Mouse (Mus musculus): Measurements from ENCODE around the gene Zfp607b. TPM values are rescaled to one million over a fixed set of nuclear protein-coding genes. Genes with fewer than 3 reads are reported as not detected.
A peak's percentile ranks its signal among the peaks of the same experiment; 100 is the strongest.

The Zfp607b gene
- polyA plus RNA-seq, 1 experiment: 8.0 TPM

DNA sequence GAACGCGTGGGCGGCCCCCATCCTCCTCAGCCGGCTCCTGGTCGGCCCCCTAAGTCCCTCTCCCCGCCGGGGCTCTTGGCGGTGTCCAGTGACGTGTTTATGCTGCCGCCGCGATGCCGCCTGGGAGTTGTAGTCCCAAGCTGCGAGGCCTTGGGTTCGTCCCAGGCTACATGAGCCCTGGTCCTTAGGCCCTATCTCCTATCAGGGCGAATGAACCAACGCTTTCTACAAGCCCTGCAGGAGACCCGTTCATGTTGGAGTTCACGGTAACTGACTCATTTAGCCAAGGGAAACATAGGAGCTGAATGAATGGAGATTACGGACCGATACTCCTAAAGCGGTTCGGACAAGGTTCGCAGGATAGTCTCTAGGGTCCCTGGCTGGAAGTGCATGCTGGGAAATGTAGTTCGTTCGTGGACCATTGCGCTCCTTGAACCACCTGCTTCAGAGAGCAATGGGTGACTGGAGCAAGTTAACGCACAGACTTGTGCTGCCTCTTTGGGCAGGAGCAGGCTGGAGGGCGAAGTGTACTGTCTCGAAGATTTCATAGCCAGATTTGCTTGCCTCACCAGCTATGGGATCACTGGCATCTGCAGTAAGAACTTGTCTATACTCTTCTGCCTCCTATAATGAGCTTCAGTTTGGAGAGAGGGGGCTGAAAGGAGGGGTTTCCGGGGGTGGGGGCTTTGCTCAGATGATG is 14.5 kb upstream of the Zfp607b start, which contains the start of gene Map3k10:
Gene Map3k10, minus strand, starts transcription at position 77 of the 700 bp plus-strand sequence.
- peak within 1 kb of the TSS; percentile 31 for H3K27ac ChIP-seq (ENCODE audit: insufficient read depth, low read length)
- TF ChIP-seq POLR2A (IDR thresholded peaks at IDR 0.05; ENCODE audit: extremely low read depth, insufficient read depth, low read length) (peak; percentile 46; the same call in 1 of the 2 replicates), CTCF (IDR thresholded peaks at IDR 0.05; ENCODE audit: extremely low read depth, insufficient read depth, low read length) (no peak)
- H3K4me3 ChIP-seq (ENCODE audit: insufficient read depth, low read length): peak within 1 kb of the TSS; percentile 35
- peaks cover 5% of the 10 kb centered on the region; the same call in 1 of the 2 replicates for H3K4me1 ChIP-seq (ENCODE audit: control insufficient read depth, insufficient read depth, low read length)

DNA sequence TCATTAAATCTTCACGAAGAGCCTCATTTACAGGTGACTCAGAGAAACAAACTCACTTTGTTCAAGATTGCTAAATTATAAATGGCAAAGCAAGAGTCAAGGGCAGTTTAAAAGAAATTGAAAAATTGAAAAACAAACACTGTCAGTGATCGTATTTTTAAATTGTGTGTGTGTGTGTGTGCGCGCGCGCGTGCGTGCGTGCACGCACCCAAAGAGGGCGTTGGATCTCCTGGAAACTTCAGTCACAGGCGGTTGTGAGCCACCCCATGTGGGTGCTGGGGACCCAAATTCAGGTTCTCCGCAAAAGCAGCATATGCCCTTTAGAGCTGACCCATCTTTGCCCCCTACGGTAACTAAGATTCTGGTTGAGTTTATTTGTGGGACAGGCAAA is 13.9 kb upstream of the Zfp607b start:
- peak overlapping the region; percentile 35; the same call in 1 of the 2 replicates for H3K4me3 ChIP-seq (ENCODE audit: insufficient read depth, low read length)

DNA sequence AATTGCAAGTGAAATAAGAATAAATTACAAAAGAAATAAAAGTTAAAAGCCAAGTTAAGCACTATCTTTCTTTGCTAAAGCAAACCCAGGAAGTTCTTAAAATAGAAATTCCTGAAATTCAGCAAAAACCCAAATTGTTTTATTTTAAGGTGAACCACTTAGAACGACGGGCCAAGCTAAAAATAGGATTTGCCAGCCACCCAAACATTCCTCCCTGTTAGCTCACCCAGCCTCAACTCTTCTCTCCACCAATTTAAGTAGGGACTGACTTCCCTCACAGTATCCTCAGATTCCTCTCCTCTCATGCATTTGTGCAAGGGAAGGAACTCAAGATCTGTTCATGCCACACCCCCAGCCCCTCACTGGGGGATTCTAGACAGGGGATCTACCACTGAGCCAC is 5.9 kb upstream of the Zfp607b start:
- H3K4me3 ChIP-seq (ENCODE audit: insufficient read depth, low read length): no peak overlapping the region
- TF ChIP-seq POLR2A (IDR thresholded peaks at IDR 0.05; ENCODE audit: extremely low read depth, insufficient read depth, low read length) (no peak), CTCF (IDR thresholded peaks at IDR 0.05; ENCODE audit: extremely low read depth, insufficient read depth, low read length) (no peak)
- peaks cover 2% of the 10 kb centered on the region; the same call in 1 of the 2 replicates for H3K4me1 ChIP-seq (ENCODE audit: control insufficient read depth, insufficient read depth, low read length)
- H3K27ac ChIP-seq (ENCODE audit: insufficient read depth, low read length): no peak overlapping the region

More for the DNA sequence above, 13.9 kb upstream of the Zfp607b start:
- no peak overlapping the region for H3K27ac ChIP-seq (ENCODE audit: insufficient read depth, low read length)
- no peak for TF ChIP-seq CTCF (IDR thresholded peaks at IDR 0.05; ENCODE audit: extremely low read depth, insufficient read depth, low read length)
- no peak for TF ChIP-seq POLR2A (IDR thresholded peaks at IDR 0.05; ENCODE audit: extremely low read depth, insufficient read depth, low read length)
- H3K4me1 ChIP-seq (ENCODE audit: control insufficient read depth, insufficient read depth, low read length): peaks cover 5% of the 10 kb centered on the region; the same call in 1 of the 2 replicates

DNA sequence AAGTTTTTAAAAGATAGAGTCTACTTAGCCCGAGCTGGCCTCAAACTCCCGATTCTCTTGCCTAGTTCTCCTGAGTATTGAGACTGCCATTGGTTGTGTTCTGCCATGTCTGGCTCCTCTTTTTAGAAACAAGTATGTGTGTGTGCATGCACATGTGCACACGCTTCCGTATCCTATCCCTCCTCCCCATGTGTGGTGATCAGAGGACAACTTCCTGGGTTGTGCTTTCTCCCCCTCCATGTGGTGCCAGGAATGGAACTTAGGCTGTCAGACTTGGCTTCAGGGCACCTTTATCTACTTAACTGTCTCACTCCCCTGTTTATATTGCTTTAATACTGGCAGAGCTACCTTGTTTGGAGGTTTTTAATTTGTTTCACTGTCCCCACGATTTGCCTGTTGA is 3.9 kb upstream of the Zfp607b start:
- no peak overlapping the region for H3K27ac ChIP-seq (ENCODE audit: insufficient read depth, low read length)
- H3K4me3 ChIP-seq (ENCODE audit: insufficient read depth, low read length): no peak overlapping the region
- peaks cover 3% of the 10 kb centered on the region; the same call in 1 of the 2 replicates for H3K4me1 ChIP-seq (ENCODE audit: control insufficient read depth, insufficient read depth, low read length)
- TF ChIP-seq CTCF (IDR thresholded peaks at IDR 0.05; ENCODE audit: extremely low read depth, insufficient read depth, low read length) (no peak), POLR2A (IDR thresholded peaks at IDR 0.05; ENCODE audit: extremely low read depth, insufficient read depth, low read length) (no peak)

DNA sequence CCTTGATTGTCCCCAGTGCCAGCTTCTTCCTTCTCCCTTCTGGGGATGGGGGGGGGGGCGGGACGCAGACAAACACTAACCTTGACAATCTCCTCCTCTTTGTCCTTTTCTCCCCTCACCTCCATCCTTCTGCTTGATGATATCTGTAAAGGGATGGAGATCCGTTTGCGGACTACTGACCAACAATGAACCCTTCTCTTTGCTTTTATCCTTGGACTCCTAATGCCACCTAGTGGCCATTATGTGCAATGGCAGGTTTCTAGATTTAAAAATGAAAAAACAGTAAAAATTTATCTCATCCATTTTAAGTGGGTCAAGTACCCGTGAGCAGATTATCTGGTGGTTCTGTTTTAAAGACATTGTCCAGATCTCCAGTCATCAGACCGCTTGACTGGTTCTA is 3.5 kb upstream of the Zfp607b start:
- no peak overlapping the region for H3K27ac ChIP-seq (ENCODE audit: insufficient read depth, low read length)
- TF ChIP-seq CTCF (IDR thresholded peaks at IDR 0.05; ENCODE audit: extremely low read depth, insufficient read depth, low read length): peak; percentile 55
- no peak for TF ChIP-seq POLR2A (IDR thresholded peaks at IDR 0.05; ENCODE audit: extremely low read depth, insufficient read depth, low read length)
- peaks cover 3% of the 10 kb centered on the region; the same call in 1 of the 2 replicates for H3K4me1 ChIP-seq (ENCODE audit: control insufficient read depth, insufficient read depth, low read length)
- no peak overlapping the region for H3K4me3 ChIP-seq (ENCODE audit: insufficient read depth, low read length)

DNA sequence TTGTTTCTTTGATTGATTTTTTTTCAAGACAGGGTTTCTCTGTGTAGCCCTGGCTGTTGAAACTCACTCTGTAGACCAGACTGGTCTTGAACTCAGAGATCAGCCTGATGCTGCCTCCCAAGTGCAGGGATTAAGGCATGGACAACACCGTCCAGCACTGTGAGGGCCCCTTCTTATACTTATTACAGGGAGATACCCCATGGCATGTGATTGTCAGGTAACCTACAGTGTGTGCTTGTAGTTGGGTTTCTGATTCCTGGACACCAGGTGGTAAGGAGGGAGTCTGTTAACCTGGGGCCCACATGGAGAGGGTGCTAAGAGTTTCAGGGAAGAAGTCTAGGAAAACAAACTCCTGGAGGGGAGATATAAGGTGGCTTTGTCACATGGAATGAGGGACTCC is 2.1 kb upstream of the Zfp607b start:
- Histone ChIP-seq H3K4me1 (ENCODE audit: control insufficient read depth, insufficient read depth, low read length) (peaks cover 3% of the 10 kb centered on the region; the same call in 1 of the 2 replicates), H3K27ac (ENCODE audit: insufficient read depth, low read length) (no peak overlapping the region)
- TF ChIP-seq CTCF (IDR thresholded peaks at IDR 0.05; ENCODE audit: extremely low read depth, insufficient read depth, low read length) (no peak), POLR2A (IDR thresholded peaks at IDR 0.05; ENCODE audit: extremely low read depth, insufficient read depth, low read length) (no peak)

DNA sequence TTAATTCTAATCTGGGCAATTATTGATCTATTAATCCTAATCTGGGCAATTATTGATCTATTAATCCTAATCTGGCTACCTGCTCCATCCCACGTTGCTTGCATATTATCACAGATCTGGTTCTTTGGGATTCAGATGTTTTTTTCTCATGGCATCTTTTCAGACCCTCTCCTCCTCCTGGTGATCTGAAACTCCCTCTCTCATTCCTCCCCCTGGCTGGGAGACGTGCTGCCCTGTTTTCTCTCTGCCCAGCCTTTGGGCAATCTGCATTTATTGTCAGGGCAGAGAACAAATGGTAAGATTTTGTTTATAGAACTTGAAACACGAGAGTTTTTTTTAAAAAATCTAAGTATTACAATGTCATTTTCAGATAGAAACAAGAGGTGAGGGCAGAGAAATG is 1.3 kb upstream of the Zfp607b start:
- no peak overlapping the region for H3K4me3 ChIP-seq (ENCODE audit: insufficient read depth, low read length)
- TF ChIP-seq POLR2A (IDR thresholded peaks at IDR 0.05; ENCODE audit: extremely low read depth, insufficient read depth, low read length) (no peak), CTCF (IDR thresholded peaks at IDR 0.05; ENCODE audit: extremely low read depth, insufficient read depth, low read length) (no peak)

More for the DNA sequence above, 2.1 kb upstream of the Zfp607b start:
- no peak overlapping the region for H3K4me3 ChIP-seq (ENCODE audit: insufficient read depth, low read length)

DNA sequence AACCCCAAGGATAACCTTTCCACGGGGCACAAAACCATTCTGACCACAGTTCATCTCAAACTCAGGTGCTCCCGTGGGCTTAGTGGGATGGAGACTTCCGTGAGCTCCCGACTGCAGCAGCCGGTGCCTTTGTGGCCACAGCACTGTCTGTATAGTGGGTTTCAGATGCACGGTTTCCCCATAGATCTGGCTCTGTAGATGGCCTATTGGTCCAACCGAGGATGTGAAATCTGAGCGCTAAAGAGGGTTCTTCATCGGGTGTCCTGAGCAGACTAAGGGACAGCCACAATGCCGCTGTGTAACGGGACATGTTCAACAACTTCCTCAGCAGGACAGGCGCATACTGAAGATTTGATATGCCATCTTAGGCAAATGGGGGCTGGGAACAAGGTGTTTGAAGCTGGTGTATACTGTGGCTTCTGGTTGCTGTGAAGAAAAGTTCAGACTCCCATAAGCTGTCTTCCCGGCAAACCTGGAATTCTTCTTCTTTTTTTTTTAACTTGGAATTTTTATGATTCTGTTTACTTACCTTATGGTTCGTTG is 823 bp upstream of the Zfp607b start:
- TF ChIP-seq POLR2A (IDR thresholded peaks at IDR 0.05; ENCODE audit: extremely low read depth, insufficient read depth, low read length) (no peak), CTCF (IDR thresholded peaks at IDR 0.05; ENCODE audit: extremely low read depth, insufficient read depth, low read length) (no peak)
- H3K27ac ChIP-seq (ENCODE audit: insufficient read depth, low read length): no peak overlapping the region
- H3K4me3 ChIP-seq (ENCODE audit: insufficient read depth, low read length): peak overlapping the region; percentile 13; the same call in 1 of the 2 replicates
- peaks cover 3% of the 10 kb centered on the region; the same call in 1 of the 2 replicates for H3K4me1 ChIP-seq (ENCODE audit: control insufficient read depth, insufficient read depth, low read length)

More for the DNA sequence above, 1.3 kb upstream of the Zfp607b start:
- Histone ChIP-seq H3K4me1 (ENCODE audit: control insufficient read depth, insufficient read depth, low read length) (peaks cover 3% of the 10 kb centered on the region; the same call in 1 of the 2 replicates), H3K27ac (ENCODE audit: insufficient read depth, low read length) (no peak overlapping the region)

DNA sequence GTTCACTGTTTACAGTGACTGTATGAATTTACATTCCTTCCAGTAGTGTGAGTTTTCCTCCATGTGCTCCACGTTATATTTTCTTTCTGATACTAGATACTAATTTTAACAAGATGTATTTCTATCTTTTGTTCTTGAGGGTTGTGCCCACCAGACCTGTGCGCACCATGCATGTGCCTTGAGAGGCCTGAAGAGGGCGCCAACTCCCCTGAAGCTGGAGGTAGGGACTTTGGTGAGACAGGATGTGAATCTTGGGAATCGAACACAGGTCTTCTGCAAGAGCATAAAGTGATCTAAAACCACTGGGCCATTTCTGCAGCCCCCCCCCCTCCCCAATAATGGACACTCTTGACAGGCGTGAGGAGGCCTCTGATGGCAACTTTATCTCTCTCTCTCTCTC is 1.9 kb downstream of the Zfp607b start:
- Histone ChIP-seq H3K4me3 (ENCODE audit: insufficient read depth, low read length) (no peak overlapping the region), H3K27ac (ENCODE audit: insufficient read depth, low read length) (no peak overlapping the region), H3K4me1 (ENCODE audit: control insufficient read depth, insufficient read depth, low read length) (peaks cover 2% of the 10 kb centered on the region; the same call in 1 of the 2 replicates)
- TF ChIP-seq CTCF (IDR thresholded peaks at IDR 0.05; ENCODE audit: extremely low read depth, insufficient read depth, low read length) (peak; percentile 74), POLR2A (IDR thresholded peaks at IDR 0.05; ENCODE audit: extremely low read depth, insufficient read depth, low read length) (no peak)

All from cortical plate, adult 2 months (tissue).